Mouse (Mus musculus) thymus, postnatal 25 days (tissue): ENCODE data around the gene Gm43517.

ENCODE experiments used
- DNase-seq: peaks from one replicate; pipeline ENCODE4 v3.0.0; 2022

Gene Gm43517

GRCm38 (mm10) chr12:49386081-49386805, 1.3 kb downstream of the Gm43517 start:
- no peak for DNase-seq

DNA sequence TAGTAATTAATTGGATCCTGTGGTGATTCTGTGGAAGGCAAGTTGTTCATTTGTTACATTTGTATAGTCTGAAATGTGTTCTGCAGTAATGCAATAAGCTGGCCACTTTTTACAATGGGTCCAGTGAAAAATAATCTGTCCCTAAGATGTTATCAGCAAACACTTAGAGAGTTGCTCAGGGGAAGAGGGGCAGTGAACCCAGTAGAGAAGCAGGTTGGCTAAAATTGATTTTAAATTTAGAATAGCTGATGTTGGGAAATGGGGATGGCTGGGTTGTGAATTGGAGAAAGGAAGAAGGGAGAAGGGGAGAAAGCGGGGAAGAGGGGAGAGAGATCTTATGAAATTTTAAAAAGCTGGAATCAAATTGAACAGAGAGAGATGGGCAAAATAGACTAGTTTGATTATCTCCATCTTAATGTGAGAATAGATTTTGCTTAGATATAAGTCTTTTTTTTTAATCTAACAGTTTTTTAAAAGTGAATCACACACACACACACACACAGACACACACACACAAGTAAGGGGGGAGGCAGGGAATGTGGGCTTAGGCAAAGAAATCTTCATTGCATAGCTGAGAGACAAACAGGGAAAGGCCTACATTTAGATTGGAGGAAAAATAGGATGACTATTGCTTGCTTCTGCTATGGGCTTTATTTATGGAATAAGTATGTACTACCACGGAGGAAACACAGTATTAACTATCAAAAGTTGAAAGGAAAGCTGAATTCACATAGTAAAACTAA, 3.1 kb downstream of the Gm43517 start:
- DNase-seq = no peak

DNA sequence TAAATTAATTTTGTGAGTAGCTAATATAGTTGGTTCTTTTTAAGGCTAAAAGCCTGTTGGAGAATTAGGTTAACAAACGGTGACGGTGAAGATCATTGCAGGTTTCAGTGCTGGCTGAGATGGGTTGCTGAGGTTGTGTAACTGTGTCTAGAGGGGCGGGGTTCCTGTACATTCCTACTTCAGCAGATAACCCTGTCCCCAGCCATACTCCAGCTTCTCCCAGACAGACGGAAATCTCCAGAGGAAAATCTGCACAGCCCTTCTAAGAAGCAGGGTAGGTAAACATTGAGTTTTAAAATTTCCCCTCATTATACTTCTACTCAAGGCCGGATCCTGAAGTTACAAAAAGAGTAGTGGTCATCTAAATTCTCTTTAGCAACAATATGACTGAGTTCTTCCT, 4.7 kb downstream of the Gm43517 start:
- DNase-seq = no peak

GRCm38 (mm10) chr12:49390257-49390656, 5.3 kb downstream of the Gm43517 start:
- no peak for DNase-seq

DNA sequence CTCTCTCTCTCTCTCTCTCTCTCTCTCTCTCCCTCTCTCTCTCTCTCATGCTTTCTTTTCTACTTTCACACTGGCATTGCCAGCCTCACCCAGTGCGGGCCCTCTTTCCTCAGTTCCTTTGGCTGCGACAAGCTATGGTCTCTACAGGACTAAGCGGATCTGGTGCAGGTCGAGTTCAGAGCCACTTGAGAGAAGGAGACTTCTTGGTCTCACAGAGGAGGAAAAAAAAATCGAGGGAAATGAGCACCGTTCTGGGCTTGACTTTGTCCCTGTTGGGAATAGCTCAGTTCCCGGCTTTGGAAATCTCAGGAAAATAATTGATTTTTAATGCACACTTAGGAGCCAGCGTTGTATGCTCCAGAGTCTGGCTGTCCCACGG, 5.9 kb downstream of the Gm43517 start:
- no peak for DNase-seq

- no peak for DNase-seq
Observed at GRCm38 (mm10) chr12:49391305-49392040, 6.5 kb downstream of the Gm43517 start.

DNA sequence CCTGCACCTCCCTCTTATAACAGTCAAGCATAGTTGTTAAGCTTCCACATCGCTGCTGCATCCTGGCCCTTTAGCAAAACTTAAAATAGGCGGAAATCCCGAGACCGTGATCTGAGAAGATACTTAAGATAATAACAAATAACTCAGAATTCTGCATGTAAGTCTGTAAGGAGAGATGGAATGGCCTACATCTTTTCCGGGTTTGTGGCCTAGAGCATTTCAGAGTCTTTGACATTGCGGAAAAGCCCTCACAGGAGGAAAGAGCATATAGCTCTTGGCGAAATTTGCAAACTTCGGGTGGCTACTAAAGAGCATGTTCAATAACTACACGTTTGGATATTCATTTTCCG, 7.0 kb downstream of the Gm43517 start:
- no peak for DNase-seq

DNA sequence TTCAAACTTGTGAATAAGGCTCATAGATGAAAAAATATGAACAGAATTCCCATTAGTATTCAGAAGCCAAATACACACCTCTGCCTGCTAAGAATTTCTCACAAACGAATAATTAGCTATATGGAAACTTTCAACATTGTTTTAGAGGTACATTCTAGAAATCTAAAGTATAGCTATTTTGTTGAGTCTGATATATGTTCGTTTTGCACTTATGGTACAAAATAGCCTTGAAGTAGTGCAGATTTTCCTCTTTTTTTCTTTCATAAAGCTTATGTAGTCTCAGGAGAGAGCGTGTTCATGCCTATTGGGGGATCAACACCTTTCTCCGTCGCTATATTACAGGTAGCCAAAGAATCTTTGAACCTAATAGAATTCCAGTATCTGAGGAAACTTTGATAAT, 7.9 kb downstream of the Gm43517 start:
- DNase-seq = no peak

DNA sequence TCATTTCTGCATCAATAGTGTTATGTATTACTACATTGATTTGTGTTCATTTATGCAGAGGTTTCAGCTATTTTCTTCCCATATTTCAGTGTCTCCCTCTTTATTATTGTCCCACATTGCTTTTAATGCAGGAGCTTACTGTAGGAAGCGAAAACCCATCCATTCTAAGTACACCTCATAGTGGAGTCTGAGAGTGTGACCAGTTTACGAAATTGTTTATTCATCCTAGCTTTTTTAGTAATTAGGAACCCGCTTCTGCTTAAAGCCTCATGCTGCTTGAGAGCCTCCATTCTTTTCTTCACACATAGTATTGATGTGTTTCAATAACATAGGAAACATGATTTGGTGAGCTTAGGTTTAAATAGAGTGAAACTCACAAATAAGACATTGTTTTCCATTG, 8.7 kb downstream of the Gm43517 start:
- no peak for DNase-seq

DNA sequence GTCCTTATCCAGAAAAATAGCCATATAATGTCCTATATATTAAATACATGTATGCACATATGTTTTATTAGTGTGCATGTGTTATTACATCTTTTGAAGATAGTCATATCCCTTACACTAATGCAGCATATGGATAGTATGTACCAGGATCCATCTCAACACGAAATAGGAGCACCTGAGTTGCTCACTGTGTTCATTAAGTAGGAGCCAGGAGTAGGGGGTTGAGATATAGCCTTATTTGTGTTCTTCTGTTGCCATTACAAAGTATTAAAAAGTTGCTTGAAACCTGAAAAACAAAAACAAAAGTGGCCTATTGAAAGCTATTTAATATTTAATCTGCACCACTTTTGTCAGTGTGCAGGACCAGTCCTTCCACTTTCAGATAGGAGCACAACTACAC, 9.2 kb downstream of the Gm43517 start:
- no peak for DNase-seq

- DNase-seq = no peak
Observed at GRCm38 (mm10) chr12:49394836-49395235, 9.9 kb downstream of the Gm43517 start.

DNA sequence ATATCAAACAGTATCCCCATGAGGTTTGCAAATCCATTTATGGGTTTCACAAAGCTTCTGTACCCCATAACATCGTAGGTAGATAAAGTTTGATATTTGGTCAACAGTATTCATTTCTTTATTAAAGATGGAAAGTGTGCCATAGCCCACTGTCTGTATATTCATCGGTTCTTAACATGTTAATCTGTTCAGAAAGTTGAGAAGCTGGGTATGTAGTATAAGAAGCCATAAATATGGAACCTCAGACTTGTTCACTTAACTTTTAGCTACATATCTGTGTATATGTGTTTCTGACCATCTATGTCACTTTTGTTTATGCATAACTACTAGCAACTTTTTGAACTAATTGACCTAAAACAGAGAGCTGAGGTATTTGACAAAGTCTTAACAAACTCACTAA, 11.0 kb downstream of the Gm43517 start:
- no peak for DNase-seq

DNA sequence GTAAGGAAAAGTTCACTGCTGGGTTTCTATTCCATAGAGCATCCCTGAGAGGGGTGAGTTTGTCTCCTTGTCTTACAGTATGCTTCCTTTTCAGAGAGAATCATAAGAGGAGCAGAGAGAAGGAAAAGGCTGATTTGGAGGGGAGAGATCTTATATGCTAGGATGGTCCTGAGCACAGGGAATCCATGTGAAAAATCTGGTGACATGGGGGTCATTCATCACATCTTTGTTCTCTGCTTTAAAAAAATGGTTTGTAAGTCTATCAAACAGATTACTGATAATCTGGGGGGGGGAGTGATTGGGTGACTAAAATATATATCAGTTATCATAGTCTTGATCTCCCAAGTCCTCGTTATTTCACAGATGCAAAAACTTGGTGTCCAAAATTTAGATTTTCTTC, 11.8 kb downstream of the Gm43517 start:
- no peak for DNase-seq

DNA sequence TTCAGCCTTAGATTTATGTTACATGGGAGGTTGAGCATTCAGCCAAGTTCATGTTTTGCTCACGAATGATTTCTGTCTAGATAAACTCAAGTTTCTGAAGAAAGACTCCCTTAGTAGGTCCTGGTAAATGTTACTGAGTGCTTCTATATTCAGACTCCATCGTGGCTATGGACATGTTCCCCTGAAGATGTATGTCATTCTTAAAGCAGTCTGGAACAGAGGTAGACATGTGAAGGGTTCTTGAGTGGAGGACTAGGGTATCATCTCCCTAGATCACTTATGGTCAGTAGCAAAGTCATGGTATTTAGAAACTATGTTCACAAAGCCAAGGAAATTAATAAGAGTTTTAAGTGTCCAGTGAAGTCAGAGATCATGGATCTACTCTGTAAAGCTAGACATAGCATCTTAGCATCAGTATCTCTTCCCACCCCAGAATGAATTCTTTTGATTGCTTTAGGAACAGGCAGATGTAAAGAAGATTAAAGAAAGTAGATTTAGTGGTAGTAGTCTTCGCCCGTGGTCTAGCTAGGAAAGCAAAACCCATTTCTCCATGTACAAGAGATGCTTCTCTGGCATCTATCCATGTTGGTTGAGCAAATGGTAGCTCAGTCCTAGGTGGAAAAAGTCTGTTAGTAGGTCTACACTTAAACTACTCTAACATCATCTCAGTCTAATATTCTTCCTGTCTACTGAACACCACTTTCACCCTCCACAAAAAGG, 12.6 kb downstream of the Gm43517 start:
- no peak for DNase-seq

DNA sequence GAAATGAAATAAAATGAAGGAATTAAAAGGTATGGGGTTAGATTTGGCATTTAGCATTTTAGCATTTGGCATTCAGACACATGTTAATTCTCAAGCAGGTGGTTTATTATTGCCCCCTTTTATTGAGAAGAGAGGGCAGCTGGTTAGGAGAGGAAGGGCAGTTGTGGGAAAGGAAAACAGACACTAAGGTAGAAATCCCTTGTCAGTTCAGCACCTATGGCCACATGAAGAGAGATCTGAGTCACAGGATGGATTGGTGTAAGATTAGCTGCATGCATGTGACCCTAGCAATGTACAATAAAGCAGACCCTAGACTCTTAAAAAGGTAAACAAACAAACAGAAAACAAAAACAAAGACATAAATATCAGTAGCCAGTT, 13.2 kb downstream of the Gm43517 start:
- no peak for DNase-seq

GRCm38 (mm10) chr12:49398636-49399035, 13.7 kb downstream of the Gm43517 start:
- DNase-seq = no peak

- no peak for DNase-seq
Observed at GRCm38 (mm10) chr12:49399611-49400010, 14.6 kb downstream of the Gm43517 start.

DNA sequence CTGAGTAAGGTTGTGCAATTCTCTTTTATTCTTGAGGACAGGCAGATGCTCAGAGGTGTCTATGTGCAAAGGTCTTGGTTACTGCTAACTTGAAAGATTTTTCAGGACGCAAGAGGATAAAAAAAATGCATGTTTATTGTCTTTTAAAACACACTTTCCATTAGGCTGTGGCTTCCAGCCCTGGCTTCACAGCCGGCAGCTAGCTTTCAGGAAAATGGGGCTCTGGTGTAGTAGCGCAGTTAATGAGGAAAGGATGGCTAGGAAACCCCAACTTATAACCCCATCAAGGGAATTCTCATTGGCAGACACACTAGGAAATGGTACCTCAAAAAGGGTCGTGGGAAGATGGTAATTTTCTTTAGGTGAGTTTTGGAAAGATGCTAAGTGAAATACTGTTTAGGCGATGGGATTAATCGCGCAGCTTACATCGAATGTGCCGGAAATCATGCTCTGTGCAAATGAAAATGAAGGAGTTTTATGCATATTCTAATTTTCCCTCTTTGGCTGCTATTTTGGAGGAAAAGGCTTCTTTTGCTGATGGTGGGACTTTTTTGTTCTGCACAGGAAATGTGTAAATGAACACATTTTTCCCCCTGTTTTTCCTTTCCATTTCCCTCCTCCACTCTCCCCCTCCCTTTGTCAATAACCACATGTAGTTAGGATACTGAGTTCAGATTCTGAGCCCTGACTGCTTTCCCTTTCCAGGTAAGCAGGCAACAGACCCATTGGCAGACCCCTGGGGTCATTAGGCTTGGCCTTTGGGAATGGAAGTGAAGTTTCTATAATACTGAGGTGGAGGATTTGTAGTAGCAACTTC, 15.3 kb downstream of the Gm43517 start:
- no peak for DNase-seq

- no peak for DNase-seq
Observed at GRCm38 (mm10) chr12:49400853-49401118, 15.8 kb downstream of the Gm43517 start.

- DNase-seq = no peak
Observed at GRCm38 (mm10) chr12:49401119-49401795, 16.3 kb downstream of the Gm43517 start.

GRCm38 (mm10) chr12:49401796-49402130, 16.8 kb downstream of the Gm43517 start:
- DNase-seq = no peak

- no peak for DNase-seq
Observed at GRCm38 (mm10) chr12:49409833-49410232, 24.9 kb downstream of the Gm43517 start.
